Mouse (Mus musculus) myocyte (in vitro differentiated cells): Measurements from ENCODE around the gene Cse1l. TPM values are rescaled to one million over a fixed set of nuclear protein-coding genes. Genes with fewer than 3 reads are reported as not detected.

Source experiments
- H3K27me3 ChIP-seq: one replicate; pipeline ENCODE4 v1.6.1; 2011; ENCODE audit not compliant: control insufficient read depth, insufficient read depth, insufficient read length
- H3K36me3 ChIP-seq: one replicate; pipeline ENCODE4 v1.6.1; 2011; ENCODE audit not compliant: control insufficient read depth, insufficient read depth
- H3K4me2 ChIP-seq: one replicate; pipeline ENCODE4 v1.6.1; 2011; ENCODE audit warnings: low read depth, control low read depth
- H3K4me3 ChIP-seq: one replicate; pipeline ENCODE4 v1.5.1; 2011; ENCODE audit warnings: mild to moderate bottlenecking, control low read depth, moderate library complexity
- H3K79me2 ChIP-seq: one replicate; pipeline ENCODE4 v1.6.1; 2011; ENCODE audit not compliant: control insufficient read depth, insufficient read depth
- H3ac ChIP-seq: one replicate; pipeline ENCODE4 v1.6.1; 2011; ENCODE audit not compliant: control insufficient read depth, insufficient read length
- CEBPB ChIP-seq: IDR thresholded peaks from 2 replicates; pipeline ENCODE4 v1.6.1; 2011; ENCODE audit warnings: mild to moderate bottlenecking, moderate library complexity; ENCODE audit not compliant: poor library complexity, insufficient read depth, severe bottlenecking
- E2F4 ChIP-seq: IDR thresholded peaks from one replicate; pipeline ENCODE4 v1.6.1; 2011; ENCODE audit warnings: mild to moderate bottlenecking, control low read depth, moderate library complexity; ENCODE audit not compliant: insufficient read depth
- MAX ChIP-seq: IDR thresholded peaks from one replicate; pipeline ENCODE4 v1.6.1; 2011; ENCODE audit warnings: low read depth, mild to moderate bottlenecking, control low read depth
- MYOD1 ChIP-seq, 3 experiments: IDR thresholded peaks; one replicate each; pipeline ENCODE4 v1.6.1; 2011; ENCODE audit warnings: control low read depth in 2 of 3, low read depth in 2 of 3, mild to moderate bottlenecking in 2 of 3, moderate library complexity in 1 of 3; ENCODE audit not compliant: insufficient read length in 2 of 3, control insufficient read depth in 1 of 3
- MYOG ChIP-seq, 3 experiments: IDR thresholded peaks; one replicate each; pipeline ENCODE4 v1.6.1; 2011; ENCODE audit warnings: control low read depth in 2 of 3, low read depth in 2 of 3, mild to moderate bottlenecking in 2 of 3; ENCODE audit not compliant: insufficient read length in 2 of 3, control insufficient read depth in 1 of 3, insufficient read depth in 1 of 3
- POLR2A ChIP-seq: IDR thresholded peaks from one replicate; pipeline ENCODE4 v1.6.1; 2011; ENCODE audit warnings: low read depth, mild to moderate bottlenecking, control low read depth, moderate library complexity; ENCODE audit not compliant: insufficient read length
- POLR2AphosphoS2 ChIP-seq: IDR thresholded peaks from one replicate; pipeline ENCODE4 v1.6.1; 2011; ENCODE audit warnings: low read depth, control low read depth; ENCODE audit not compliant: insufficient read length
- REST ChIP-seq: IDR thresholded peaks from one replicate; pipeline ENCODE4 v1.6.1; 2011; ENCODE audit warnings: mild to moderate bottlenecking, control low read depth, moderate library complexity; ENCODE audit not compliant: insufficient read depth, insufficient read length
- SRF ChIP-seq: IDR thresholded peaks from one replicate; pipeline ENCODE4 v1.6.1; 2011; ENCODE audit warnings: low read depth; ENCODE audit not compliant: control insufficient read depth, insufficient read length
- TCF12 ChIP-seq: IDR thresholded peaks from one replicate; pipeline ENCODE4 v1.6.1; 2011; ENCODE audit warnings: mild to moderate bottlenecking, control low read depth; ENCODE audit not compliant: poor library complexity, insufficient read depth, severe bottlenecking
- TCF3 ChIP-seq: IDR thresholded peaks from one replicate; pipeline ENCODE4 v1.6.1; 2011; ENCODE audit warnings: low read depth, control low read depth; ENCODE audit not compliant: insufficient read length
- USF1 ChIP-seq: IDR thresholded peaks from one replicate; pipeline ENCODE4 v1.6.1; 2011; ENCODE audit warnings: low read depth, mild to moderate bottlenecking, control low read depth, moderate library complexity
- polyA plus RNA-seq: library from polyadenylated mRNA; unstranded; fragments of >200 nt; fragmentation: generic; extraction: Trizol; gene quantifications from one replicate; pipeline ENCODE4 v1.2.1, GENCODE M21; 2012; ENCODE audit warnings: missing spikeins

Cse1l gene
- polyA plus RNA-seq, result 26.7 TPM

DNA sequence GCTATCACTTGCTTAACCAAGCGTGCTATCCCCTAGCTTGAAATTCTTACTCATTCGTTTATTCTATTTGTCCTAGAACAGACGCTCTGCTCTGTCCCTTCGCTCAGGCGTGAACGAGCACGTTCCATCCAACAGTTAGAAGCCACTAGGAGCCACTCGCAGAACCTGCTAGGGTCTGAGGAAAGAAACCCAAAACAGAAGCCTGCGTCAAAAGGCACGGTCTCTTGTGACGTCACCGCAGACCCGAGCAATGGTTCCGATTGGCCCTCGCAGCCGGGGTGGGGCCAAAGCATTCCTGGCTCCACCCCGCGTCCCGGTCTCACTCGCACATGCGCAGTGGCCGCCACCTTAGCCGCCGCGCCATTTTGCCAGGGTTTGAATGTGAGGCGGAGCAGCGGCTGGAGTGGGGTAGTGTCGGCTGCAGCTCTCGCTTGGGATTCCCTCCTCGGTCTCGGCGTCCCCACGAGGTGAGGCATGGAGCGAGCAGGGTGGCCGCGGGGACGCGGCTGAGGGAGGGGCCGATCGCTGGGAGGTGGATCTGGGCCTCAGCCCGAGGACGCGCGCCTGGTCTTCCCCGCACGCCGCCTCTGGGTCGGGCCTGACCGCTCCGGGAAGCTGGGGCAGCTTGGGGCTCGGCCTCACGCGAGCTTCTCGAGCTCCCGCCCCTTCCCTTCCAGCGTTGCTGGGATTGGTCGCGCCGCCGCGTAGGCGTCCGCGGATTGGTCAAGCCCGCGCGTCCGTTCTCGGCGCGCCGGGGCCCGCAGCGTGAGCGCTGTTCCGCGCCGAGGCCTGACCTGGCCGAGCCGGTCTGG is at the start of gene Cse1l:
Gene Cse1l, plus strand, starts transcription at position 330 of the 812 bp plus-strand sequence.
- Histone ChIP-seq H3K4me3 (peak within 1 kb of the TSS; percentile 69), H3K79me2 (peaks cover 46% of the 10 kb centered on the region), H3ac (peak within 1 kb of the TSS; percentile 56), H3K27me3 (no peaks in the 10 kb centered on the region), H3K4me2 (peak within 1 kb of the TSS; percentile 73), H3K36me3 (no peaks in the 10 kb centered on the region)
- no peak for TF ChIP-seq REST
- peak in 1 of 3 experiments; percentile 1 for TF ChIP-seq MYOD1 (IDR thresholded peaks at IDR 0.05; ENCODE audit: control insufficient read depth in 1 of 3, insufficient read length in 2 of 3, low read depth in 2 of 3)
- no peak for TF ChIP-seq TCF3
- peak in 1 of 3 experiments; percentile 1 for TF ChIP-seq MYOG (IDR thresholded peaks at IDR 0.05; ENCODE audit: control insufficient read depth in 1 of 3, insufficient read depth in 1 of 3, insufficient read length in 2 of 3, low read depth in 2 of 3)
- TF ChIP-seq POLR2AphosphoS2, result peak; percentile 90
- TF ChIP-seq MAX, result no peak
- peak; percentile 88 for TF ChIP-seq E2F4
- no peak for TF ChIP-seq CEBPB
- TF ChIP-seq USF1, result no peak
- TF ChIP-seq SRF, result peak; percentile 71
- peak; percentile 98 for TF ChIP-seq POLR2A
- TF ChIP-seq TCF12, result no peak

- peaks cover 41% of the 10 kb centered on the region for H3K36me3 ChIP-seq
- no peaks in the 10 kb centered on the region for H3K27me3 ChIP-seq
- no peak overlapping the region for H3K4me3 ChIP-seq
- TF ChIP-seq SRF (no peak), MYOG (IDR thresholded peaks at IDR 0.05; ENCODE audit: control insufficient read depth in 1 of 3, insufficient read depth in 1 of 3, insufficient read length in 2 of 3, low read depth in 2 of 3) (no peak), REST (no peak), MAX (no peak), E2F4 (no peak), TCF3 (no peak), POLR2A (no peak), USF1 (no peak), CEBPB (no peak), MYOD1 (IDR thresholded peaks at IDR 0.05; ENCODE audit: control insufficient read depth in 1 of 3, insufficient read length in 2 of 3, low read depth in 2 of 3) (no peak), POLR2AphosphoS2 (no peak), TCF12 (no peak)
- H3ac ChIP-seq, result no peak overlapping the region
- H3K4me2 ChIP-seq, result no peak overlapping the region
- no peaks in the 10 kb centered on the region for H3K79me2 ChIP-seq
Observed at GRCm38 (mm10) chr2:166856366-166856765, 49.5 kb upstream of the Cse1l start.

DNA sequence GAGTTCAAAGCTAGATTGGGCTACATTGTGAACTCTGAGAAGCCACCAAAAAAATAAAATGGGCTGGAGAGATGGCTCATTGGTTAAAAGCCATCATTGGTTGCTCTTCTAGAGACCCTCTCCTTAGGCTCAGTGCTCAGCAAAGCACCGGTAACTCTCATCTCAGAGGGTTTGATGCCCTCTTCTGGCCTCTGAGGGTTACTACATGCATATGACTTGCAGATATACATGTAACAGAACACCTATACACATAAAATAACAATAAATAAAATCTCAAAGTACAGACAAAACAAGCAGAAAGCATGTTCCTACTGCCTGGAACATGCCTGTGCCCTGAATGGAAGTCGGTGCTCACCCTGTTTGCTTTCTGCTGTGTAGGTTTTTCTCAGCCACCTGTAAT is 48.7 kb upstream of the Cse1l start:
- Histone ChIP-seq H3ac (no peak overlapping the region), H3K36me3 (peaks cover 33% of the 10 kb centered on the region), H3K4me3 (no peak overlapping the region), H3K27me3 (no peaks in the 10 kb centered on the region), H3K79me2 (no peaks in the 10 kb centered on the region), H3K4me2 (no peak overlapping the region)
- no peak for TF ChIP-seq TCF12
- TF ChIP-seq USF1, result no peak
- TF ChIP-seq POLR2A, result no peak

DNA sequence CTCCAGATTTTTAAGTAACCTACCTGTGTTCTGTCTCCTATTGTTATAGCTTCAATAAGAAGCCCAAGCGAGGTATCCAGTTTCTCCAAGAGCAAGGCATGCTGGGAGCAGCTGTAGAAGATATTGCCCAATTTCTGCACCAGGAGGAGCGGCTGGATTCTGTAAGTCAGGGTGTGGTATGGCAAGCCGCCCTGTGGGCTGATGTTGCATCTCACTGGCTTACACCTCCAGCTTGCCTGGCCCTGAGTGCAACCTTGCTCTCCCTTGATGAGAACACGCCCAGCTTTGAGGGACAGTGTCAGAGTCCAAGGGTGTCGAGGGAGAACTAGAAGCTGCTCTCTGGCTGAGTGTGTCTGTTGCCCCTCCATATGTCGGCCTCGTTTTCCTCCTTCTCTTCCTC is 46.6 kb upstream of the Cse1l start:
- H3K79me2 ChIP-seq, result no peaks in the 10 kb centered on the region
- H3K4me3 ChIP-seq, result no peak overlapping the region
- no peaks in the 10 kb centered on the region for H3K27me3 ChIP-seq
- H3K4me2 ChIP-seq, result no peak overlapping the region
- TF ChIP-seq CEBPB, result 0 out of 2 replicates have a peak, but pooled peaks have one; percentile 20
- TF ChIP-seq TCF12, result no peak
- peaks cover 31% of the 10 kb centered on the region for H3K36me3 ChIP-seq
- no peak overlapping the region for H3ac ChIP-seq

GRCm38 (mm10) chr2:166862505-166862904 is 43.3 kb upstream of the Cse1l start:
- no peak for TF ChIP-seq TCF12
- no peak for TF ChIP-seq MAX
- no peak overlapping the region for H3K4me3 ChIP-seq
- H3K79me2 ChIP-seq, result no peaks in the 10 kb centered on the region
- no peak overlapping the region for H3ac ChIP-seq
- no peaks in the 10 kb centered on the region for H3K27me3 ChIP-seq
- peaks cover 37% of the 10 kb centered on the region for H3K36me3 ChIP-seq
- H3K4me2 ChIP-seq, result no peak overlapping the region
